Mouse (Mus musculus) liver, postnatal 0 days (tissue): ENCODE data around the gene Mettl24.

ENCODE experiments used
- CTCF ChIP-seq: sonication (generic); IDR thresholded peaks from 2 replicates; pipeline ENCODE4 v1.5.1; 2016; ENCODE audit warnings: antibody characterized with exemption, low read depth
- EP300 ChIP-seq: IDR thresholded peaks from 2 replicates; pipeline ENCODE4 v1.6.1; 2016; ENCODE audit warnings: antibody characterized with exemption, low read depth, mild to moderate bottlenecking

- TF ChIP-seq CTCF (no peak), EP300 (no peak)
Observed at GRCm38 (mm10) chr10:40686976-40687375, 3.9 kb downstream of the Mettl24 start.
